Mouse (Mus musculus) spleen, postnatal 36 days (tissue): Measurements from ENCODE around the gene Ppp3ca.

Experiments
- DNase-seq, 2 experiments: peaks; one replicate each; pipeline ENCODE4 v3.0.0; 2022; ENCODE audit warnings: low spot score in 2 of 2, mixed read lengths in 1 of 2

The Ppp3ca gene

GRCm38 (mm10) chr3:136855996-136856395, 186.1 kb downstream of the Ppp3ca start:
- DNase-seq = no peak

GRCm38 (mm10) chr3:136862051-136862837, 192.3 kb downstream of the Ppp3ca start:
- no peak for DNase-seq

GRCm38 (mm10) chr3:136863127-136863526, 193.2 kb downstream of the Ppp3ca start:
- no peak for DNase-seq

- no peak for DNase-seq
Observed at GRCm38 (mm10) chr3:136864306-136864705, 194.4 kb downstream of the Ppp3ca start.

GRCm38 (mm10) chr3:136865176-136865859, 195.4 kb downstream of the Ppp3ca start:
- DNase-seq = no peak

GRCm38 (mm10) chr3:136866095-136866494, 196.2 kb downstream of the Ppp3ca start:
- DNase-seq = no peak

- DNase-seq = no peak
Observed at GRCm38 (mm10) chr3:136866571-136866970, 196.6 kb downstream of the Ppp3ca start.

GRCm38 (mm10) chr3:136867366-136867765, 197.4 kb downstream of the Ppp3ca start:
- DNase-seq = no peak

GRCm38 (mm10) chr3:136871772-136872532, 202.0 kb downstream of the Ppp3ca start:
- no peak for DNase-seq

GRCm38 (mm10) chr3:136872533-136873095, 202.7 kb downstream of the Ppp3ca start:
- DNase-seq = no peak

GRCm38 (mm10) chr3:136873809-136874449, 204.0 kb downstream of the Ppp3ca start:
- no peak for DNase-seq

- no peak for DNase-seq
Observed at GRCm38 (mm10) chr3:136874566-136874965, 204.6 kb downstream of the Ppp3ca start.

GRCm38 (mm10) chr3:136887741-136888140, 217.8 kb downstream of the Ppp3ca start:
- DNase-seq = no peak

- no peak for DNase-seq
Observed at GRCm38 (mm10) chr3:136892140-136892539, 222.2 kb downstream of the Ppp3ca start.

- DNase-seq = no peak
Observed at GRCm38 (mm10) chr3:136893596-136894402, 223.9 kb downstream of the Ppp3ca start.

- DNase-seq = peak; percentile 6 to 9
Observed at GRCm38 (mm10) chr3:136895498-136895897, 225.6 kb downstream of the Ppp3ca start.

GRCm38 (mm10) chr3:136896276-136896675, 226.4 kb downstream of the Ppp3ca start:
- DNase-seq = no peak

- no peak for DNase-seq
Observed at GRCm38 (mm10) chr3:136899744-136900143, 229.8 kb downstream of the Ppp3ca start.

GRCm38 (mm10) chr3:136900986-136901385, 231.1 kb downstream of the Ppp3ca start:
- DNase-seq = no peak

- DNase-seq = no peak
Observed at GRCm38 (mm10) chr3:136902776-136903175, 232.9 kb downstream of the Ppp3ca start.

- peak; percentile 2 to 15 for DNase-seq
Observed at GRCm38 (mm10) chr3:136905577-136905976, 235.7 kb downstream of the Ppp3ca start.
